Mouse (Mus musculus) kidney, postnatal 4 days (tissue): ENCODE results near the gene Rasgrp4.
A peak's percentile ranks its signal among the peaks of the same experiment; 100 is the strongest.
"Not testable (repeated sequence)": the region's sequence is repeated elsewhere in the genome, so short reads cannot be mapped to it uniquely, and the experiment has no call there.

Experiments used
- DNase-seq, 2 experiments: peaks; one replicate each; pipeline ENCODE4 v3.0.0; 2021; ENCODE audit warnings: mixed read lengths in 2 of 2

Rasgrp4 gene

GRCm38 (mm10) chr7:29180077-29180853 lies 45.6 kb downstream of the Rasgrp4 start, which contains the start of gene Psmd8:
Gene Psmd8, minus strand, starts transcription at chr7:29180701.
- peak; percentile 96 to 98 for DNase-seq

GRCm38 (mm10) chr7:29180854-29181236 lies 46.2 kb downstream of the Rasgrp4 start:
- no peak for DNase-seq

- DNase-seq = not testable (repeated sequence)
Measured at GRCm38 (mm10) chr7:29181323-29181722, 46.7 kb downstream of the Rasgrp4 start.

GRCm38 (mm10) chr7:29194230-29194629 lies 59.6 kb downstream of the Rasgrp4 start:
- DNase-seq = not testable (repeated sequence)

- DNase-seq = no peak
Measured at GRCm38 (mm10) chr7:29202577-29202976, 67.9 kb downstream of the Rasgrp4 start.
